Mouse (Mus musculus): ENCODE data around the gene Pip4p1. TPM values are rescaled to one million over a fixed set of nuclear protein-coding genes. Genes with fewer than 3 reads are reported as not detected.
A peak's percentile ranks its signal among the peaks of the same experiment; 100 is the strongest.
"Not testable (repeated sequence)": the region's sequence is repeated elsewhere in the genome, so short reads cannot be mapped to it uniquely, and the experiment has no call there.

The Pip4p1 gene
- total RNA-seq (2021), result 10 to 100 TPM; 95.6 to 98.2 TPM
- long read RNA-seq, experiment 1, transcript Pip4p1-205 (7 exons, 2,755 nt), result major isoform, 21 of 44 reads
- long read RNA-seq, experiment 1, transcript Pip4p1-201 (7 exons, 1,594 nt), result minor isoform, 9 of 44 reads
- long read RNA-seq, experiment 1, partial matches to known transcripts, result 7 of 44 reads
- long read RNA-seq, experiment 1, other reads (novel, unspliced or antisense), result 4 of 44 reads
- long read RNA-seq, experiment 2, transcript Pip4p1-205 (7 exons, 2,755 nt), result major isoform, 14 of 36 reads
- long read RNA-seq, experiment 2, transcript Pip4p1-201 (7 exons, 1,594 nt), result minor isoform, 10 of 36 reads
- long read RNA-seq, experiment 2, partial matches to known transcripts, result 5 of 36 reads
- long read RNA-seq, experiment 2, other reads (novel, unspliced or antisense), result 5 of 36 reads

DNA sequence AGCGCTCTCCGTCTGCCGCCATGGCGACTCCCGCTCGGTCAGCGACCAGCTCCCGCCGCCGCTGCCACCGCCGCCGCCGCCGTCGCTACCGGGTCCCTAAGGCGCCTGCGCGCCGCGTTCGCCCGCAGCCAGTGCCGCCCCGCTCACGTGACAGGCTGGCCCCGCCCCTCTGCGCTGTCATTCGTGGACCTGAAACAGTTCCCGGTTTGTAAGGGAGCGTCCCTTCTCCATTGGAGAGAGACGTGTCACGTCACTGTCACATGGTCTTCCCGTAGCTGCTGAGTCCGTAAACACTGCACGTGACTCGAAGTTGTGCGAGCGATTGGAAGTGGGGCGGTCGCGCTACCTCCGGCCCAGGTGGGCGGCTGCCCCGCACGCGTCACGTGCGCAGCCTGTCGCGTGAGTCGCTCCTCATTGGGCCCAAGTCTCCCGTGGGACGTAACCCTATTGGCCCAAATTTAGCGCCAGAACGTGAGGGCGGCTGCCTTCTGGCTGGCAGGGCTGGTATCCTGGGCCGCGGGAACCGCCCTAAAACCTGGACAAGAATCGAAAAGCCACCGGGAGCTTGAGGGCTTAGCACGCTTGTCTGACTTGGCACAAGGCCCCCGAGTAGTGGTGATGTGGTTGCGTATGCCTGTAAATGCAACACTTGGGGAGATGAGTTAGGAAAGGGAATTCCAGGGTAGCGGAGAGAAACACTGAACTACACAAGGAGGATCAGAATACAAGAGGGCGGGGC, at the start of gene Pip4p1, which contains the start of gene Pnp:
Pip4p1 (minus strand) TSS at position 103 of the 739 bp plus-strand sequence.
Pnp (plus strand) TSS at position 329 of the 739 bp plus-strand sequence.
- Histone ChIP-seq H3K27ac (peak within 1 kb of the TSS; percentile 96), H3K4me3 (peak within 1 kb of the TSS; percentile 72)
- DNase-seq (ENCODE audit: extremely low spot score in 1 of 2, low spot score in 2 of 2), result peak; percentile 99
- TF ChIP-seq CTCF (IDR thresholded peaks at IDR 0.05), result no peak
- intact Hi-C loops (cut with DNase I), result loop anchor here (1.0 to 2.0 kb wide), 3 partner anchors 14 to 158 kb away; partner anchors contain the start of gene Gm49342

DNA sequence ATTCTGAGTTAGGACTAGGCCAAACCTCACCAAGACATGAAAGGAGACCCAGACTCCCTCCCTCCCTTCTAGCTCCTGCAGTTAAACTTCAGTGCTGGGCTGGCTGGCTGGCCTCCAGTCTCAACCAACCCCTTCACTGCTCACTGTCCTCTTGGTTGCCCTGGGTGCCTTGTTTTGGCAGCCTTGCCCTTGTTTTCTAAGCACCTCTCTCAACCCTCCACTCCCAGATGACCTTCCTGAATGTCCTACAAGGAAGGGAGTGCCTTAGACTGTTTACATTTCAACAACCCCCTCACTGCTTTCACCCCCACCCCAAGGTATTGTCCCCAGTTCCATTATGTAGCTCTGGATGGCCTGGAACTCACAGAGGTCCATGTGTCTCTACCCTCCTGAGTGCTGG, 49.0 kb upstream of the Pip4p1 start:
- H3K4me3 ChIP-seq, result no peak overlapping the region
- H3K27ac ChIP-seq, result no peak overlapping the region
- DNase-seq (ENCODE audit: extremely low spot score in 1 of 2, low spot score in 2 of 2), result no peak
- TF ChIP-seq CTCF (IDR thresholded peaks at IDR 0.05), result no peak
- intact Hi-C loops (cut with DNase I), result no loop called here

DNA sequence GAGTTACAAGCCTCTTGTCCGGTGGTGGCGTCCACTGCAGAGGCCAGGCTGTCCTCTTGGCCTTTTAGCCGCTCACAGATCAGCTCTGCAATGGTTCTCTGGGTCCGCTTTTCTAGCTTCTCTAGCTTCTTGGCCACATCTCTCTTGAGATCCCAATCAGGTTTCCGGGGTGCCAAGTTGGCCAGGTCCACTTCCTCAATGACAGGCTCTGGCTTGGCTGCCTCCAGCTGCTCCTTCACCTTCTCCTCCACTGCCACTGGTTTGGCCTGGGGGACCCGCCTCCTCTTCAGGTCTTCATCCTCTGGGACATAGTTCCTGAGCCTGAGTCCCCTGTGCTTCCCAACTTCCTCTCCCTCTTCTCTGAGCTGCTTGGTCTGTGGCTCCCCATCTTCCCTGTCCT, 47.8 kb upstream of the Pip4p1 start:
- H3K4me3 ChIP-seq; intact Hi-C loops (cut with DNase I); H3K27ac ChIP-seq; DNase-seq (ENCODE audit: extremely low spot score in 1 of 2, low spot score in 2 of 2): not testable (repeated sequence)

DNA sequence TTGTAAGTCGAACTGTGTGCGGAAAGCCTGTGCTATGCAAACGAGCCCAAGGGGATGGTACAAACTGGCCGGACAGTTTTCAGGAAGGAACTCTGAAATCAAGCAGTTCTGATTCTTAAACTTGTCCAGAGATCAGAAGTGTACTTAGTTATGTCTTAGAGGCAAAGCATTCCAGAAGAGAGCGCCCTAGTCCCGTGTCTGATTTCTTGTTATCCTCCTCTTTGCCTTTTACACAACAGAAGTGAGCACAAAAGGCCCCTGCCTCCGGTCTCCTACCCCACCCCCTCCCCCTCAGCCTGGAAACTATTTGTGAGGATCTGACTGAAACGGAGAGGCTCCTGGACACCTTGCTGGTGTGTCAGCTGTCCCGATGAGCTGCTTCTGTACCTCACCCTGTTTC, 46.0 kb upstream of the Pip4p1 start:
- Histone ChIP-seq H3K4me3 (no peak overlapping the region), H3K27ac (no peak overlapping the region)
- intact Hi-C loops (cut with DNase I), result loop anchor here (1.0 kb wide), 1 partner anchor 87 kb away; no protein-coding TSS in a partner anchor
- DNase-seq (ENCODE audit: extremely low spot score in 1 of 2, low spot score in 2 of 2), result no peak
- peak; percentile 9 for TF ChIP-seq CTCF (IDR thresholded peaks at IDR 0.05)

DNA sequence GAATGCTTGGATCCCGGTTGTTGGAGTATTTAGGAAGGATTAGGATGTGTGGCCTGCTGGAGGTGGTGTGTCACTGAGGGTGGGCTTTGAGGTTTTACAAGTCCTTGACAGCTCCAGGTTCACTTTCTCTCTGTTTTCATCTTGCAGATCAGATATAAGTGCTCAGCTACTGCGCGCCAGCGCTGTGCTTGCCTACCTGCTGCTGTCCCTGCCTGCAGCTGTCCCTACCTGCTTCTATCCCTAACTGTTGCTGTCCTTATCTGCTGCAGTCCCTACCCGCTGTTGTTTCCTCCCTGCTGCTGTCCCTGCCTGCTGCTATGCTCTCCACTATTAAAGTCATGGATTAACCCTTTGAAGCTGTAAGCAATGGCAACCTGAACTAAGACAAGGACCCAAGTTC, 44.3 kb upstream of the Pip4p1 start:
- TF ChIP-seq CTCF (IDR thresholded peaks at IDR 0.05), result no peak
- no peak for DNase-seq (ENCODE audit: extremely low spot score in 1 of 2, low spot score in 2 of 2)
- intact Hi-C loops (cut with DNase I), result no loop called here
- Histone ChIP-seq H3K4me3 (no peak overlapping the region), H3K27ac (no peak overlapping the region)

DNA sequence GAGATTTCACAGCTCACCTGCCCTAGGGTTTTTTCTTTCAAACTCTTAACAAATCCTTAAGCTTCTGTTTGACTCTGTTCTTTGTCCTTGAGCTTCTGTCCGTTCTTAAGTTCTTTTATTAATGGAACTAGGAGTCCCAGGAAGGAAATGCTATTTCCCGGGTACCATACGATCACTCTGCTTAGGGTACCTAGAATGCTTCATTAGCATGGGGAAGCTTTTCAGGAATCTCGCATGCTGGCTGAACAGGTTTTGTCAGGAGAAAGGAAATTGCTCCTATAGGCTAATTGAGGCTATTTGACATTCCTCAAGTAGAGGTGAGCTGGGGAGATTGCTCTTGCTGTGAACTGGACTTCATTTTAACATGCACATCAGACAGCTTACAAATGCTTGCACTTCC, 43.0 kb upstream of the Pip4p1 start:
- intact Hi-C loops (cut with DNase I), result no loop called here
- Histone ChIP-seq H3K27ac (no peak overlapping the region), H3K4me3 (no peak overlapping the region)
- TF ChIP-seq CTCF (IDR thresholded peaks at IDR 0.05), result no peak
- no peak for DNase-seq (ENCODE audit: extremely low spot score in 1 of 2, low spot score in 2 of 2)

DNA sequence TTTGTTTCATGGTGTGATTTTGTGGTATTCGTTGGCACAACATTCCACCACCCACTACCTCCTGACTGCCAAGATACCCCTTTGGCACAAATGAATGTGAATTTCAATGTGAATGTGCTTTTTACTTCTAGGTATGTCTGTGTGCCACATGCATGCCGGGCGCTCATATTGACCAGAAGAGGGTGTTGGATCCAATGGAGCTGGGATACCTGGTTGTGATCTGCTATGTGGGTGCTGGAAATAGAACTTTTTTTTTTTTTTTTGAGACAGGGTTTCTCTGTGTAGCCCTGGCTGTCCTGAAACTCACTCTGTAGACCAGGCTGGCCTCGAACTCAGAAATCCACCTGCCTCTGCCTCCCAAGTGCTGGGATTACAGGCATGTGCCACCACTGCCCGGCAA, 42.4 kb upstream of the Pip4p1 start:
- H3K27ac ChIP-seq; DNase-seq (ENCODE audit: extremely low spot score in 1 of 2, low spot score in 2 of 2); H3K4me3 ChIP-seq; intact Hi-C loops (cut with DNase I): not testable (repeated sequence)

DNA sequence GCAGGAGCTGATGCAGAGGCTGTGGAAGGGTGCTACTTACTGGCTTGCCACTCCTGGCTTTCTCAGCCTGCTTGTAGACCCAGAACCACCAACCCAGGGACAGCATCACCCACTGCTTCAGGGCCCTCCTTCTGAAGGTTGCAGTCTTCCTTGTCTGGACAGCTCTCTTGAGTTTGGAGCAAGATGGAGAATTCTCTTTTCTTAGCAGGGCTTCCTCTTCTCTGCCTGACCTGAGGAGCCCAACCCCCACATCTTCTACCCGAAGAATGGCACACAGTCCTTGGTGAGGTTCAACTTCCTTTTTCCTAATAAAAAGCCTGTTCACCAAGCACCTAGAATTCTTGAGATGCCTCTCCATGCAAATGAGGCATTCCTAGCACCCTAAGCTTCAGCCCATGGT, 40.2 kb upstream of the Pip4p1 start:
- no peak for DNase-seq (ENCODE audit: extremely low spot score in 1 of 2, low spot score in 2 of 2)
- no peak for TF ChIP-seq CTCF (IDR thresholded peaks at IDR 0.05)
- no peak overlapping the region for H3K4me3 ChIP-seq
- intact Hi-C loops (cut with DNase I), result no loop called here
- peak overlapping the region; percentile 44; the same call in 1 of the 2 replicates for H3K27ac ChIP-seq

DNA sequence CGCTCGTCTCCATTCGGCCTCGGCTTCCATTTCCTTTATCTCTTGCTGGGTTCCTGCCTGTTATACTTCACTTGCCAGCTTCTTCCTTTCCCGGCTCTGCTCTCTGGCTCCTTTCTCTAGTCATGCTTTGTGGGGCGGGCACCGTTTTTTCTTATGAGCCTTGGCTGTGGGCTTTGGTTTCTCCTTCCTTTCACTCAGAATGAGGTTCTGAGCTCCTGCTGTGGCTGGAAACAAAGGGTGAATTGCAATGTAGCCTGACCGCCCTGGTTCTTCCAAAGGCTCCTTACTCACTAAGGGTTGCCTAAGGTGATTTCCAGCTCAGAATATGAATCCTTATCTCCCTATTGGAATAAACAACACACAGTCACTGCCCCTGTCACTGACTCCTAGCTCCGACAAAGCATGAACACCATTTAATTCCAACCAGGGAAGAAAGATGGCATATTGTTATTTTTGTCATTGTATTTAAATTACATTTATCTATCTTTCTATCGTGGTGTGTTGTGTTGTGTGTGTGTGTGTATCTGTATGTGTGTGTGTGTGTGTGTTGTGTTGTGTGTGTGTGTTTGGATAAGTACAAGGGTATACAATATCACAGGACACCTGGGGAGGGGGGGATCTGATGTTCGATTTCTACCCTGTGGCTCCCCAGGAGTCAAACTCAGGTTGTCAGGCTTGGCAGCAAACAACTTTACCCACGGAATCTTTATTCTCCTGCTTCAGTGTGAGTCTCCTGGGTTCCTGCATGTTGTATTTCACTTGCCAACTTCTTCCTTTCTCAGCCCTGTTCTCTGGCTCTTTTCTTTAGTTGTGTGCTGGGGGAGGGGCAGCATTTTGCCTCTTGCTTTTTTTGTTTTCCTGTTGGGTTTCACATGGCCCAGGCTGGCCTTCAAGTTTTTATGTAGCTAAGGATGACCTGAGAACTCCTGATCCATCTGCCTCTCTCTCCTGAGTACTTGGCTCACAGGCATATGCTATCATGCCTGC, 39.2 kb upstream of the Pip4p1 start:
- DNase-seq (ENCODE audit: extremely low spot score in 1 of 2, low spot score in 2 of 2), result peak in 1 of 2 experiments; percentile 44
- peak overlapping the region; percentile 47; the same call in 1 of the 2 replicates for H3K27ac ChIP-seq
- intact Hi-C loops (cut with DNase I), result no loop called here
- no peak overlapping the region for H3K4me3 ChIP-seq
- no peak for TF ChIP-seq CTCF (IDR thresholded peaks at IDR 0.05)

DNA sequence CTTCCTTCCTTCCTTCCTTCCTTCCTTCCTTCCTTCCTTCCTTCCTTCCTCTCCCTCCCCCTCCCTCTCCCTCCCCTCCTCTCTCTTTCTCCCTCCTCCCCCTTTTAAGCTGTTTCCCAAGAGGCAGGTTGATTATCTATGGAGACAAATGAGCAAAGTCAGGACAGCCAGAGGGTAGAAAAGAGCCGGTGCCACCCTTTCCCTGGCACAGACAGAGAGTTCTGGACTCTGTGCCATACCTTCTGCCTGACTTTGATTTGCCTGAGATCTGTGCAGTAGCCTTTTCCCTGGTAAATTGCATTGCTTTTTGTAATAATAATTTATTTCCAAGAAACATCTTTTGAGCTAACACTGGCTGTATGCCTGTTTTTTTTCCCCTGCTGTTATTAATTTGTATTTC, 38.4 kb upstream of the Pip4p1 start:
- intact Hi-C loops (cut with DNase I), result no loop called here
- DNase-seq (ENCODE audit: extremely low spot score in 1 of 2, low spot score in 2 of 2), result no peak
- H3K27ac ChIP-seq, result peak overlapping the region; percentile 47; the same call in 1 of the 2 replicates
- TF ChIP-seq CTCF (IDR thresholded peaks at IDR 0.05), result no peak
- no peak overlapping the region for H3K4me3 ChIP-seq
